Mouse (Mus musculus) cerebellum, adult 2 months (tissue): ENCODE data around the gene Ccl20.

ENCODE experiments used
- CTCF ChIP-seq: fragments of 200-500 bp; IDR thresholded peaks from 2 replicates; pipeline ENCODE4 v1.5.1; 2011; ENCODE audit warnings: low read depth, mild to moderate bottlenecking, control low read depth, low read length, moderate library complexity, borderline replicate concordance; ENCODE audit not compliant: insufficient read depth
- POLR2A ChIP-seq: fragments of 200-500 bp; IDR thresholded peaks from 2 replicates; pipeline ENCODE4 v1.6.1; 2011; ENCODE audit warnings: low read length, control low read depth, borderline replicate concordance; ENCODE audit not compliant: insufficient read depth

GRCm38 (mm10) chr1:83138721-83139120, 22.2 kb downstream of the Ccl20 start:
- TF ChIP-seq POLR2A: no peak
- no peak for TF ChIP-seq CTCF
